Mouse (Mus musculus): ENCODE data around the gene Mdm1.

DNA sequence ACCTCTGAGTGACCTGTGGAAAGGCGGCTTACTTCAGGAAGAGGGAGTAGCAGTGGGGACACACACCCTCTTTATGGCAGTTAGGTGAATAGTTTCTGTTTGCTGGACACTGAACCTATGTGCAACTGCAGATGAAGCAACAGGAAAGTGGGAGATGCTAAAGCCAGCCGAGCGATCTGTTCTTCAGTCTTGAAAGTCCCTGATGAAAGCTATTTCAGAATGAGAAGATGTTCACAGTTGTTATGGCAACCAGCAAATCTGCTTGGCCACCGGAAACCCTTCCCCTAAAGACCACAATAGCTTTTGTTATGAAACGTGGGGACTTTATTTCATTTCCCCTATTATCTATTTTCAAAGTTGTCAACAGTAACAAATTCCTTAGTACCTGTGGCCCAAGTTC is 41.0 kb upstream of the Mdm1 start:
- TF ChIP-seq CTCF (IDR thresholded peaks at IDR 0.05; ENCODE audit: borderline replicate concordance, insufficient read depth, low read depth, low read length) (no peak), POLR2A (IDR thresholded peaks at IDR 0.05; ENCODE audit: borderline replicate concordance, insufficient read depth, low read length) (no peak)

Measured in cerebellum, adult 2 months (tissue).